Mouse (Mus musculus) heart, adult 8-10 months (tissue): ENCODE results near the gene Gm20388. TPM values are rescaled to one million over a fixed set of nuclear protein-coding genes. Genes with fewer than 3 reads are reported as not detected.
A peak's percentile ranks its signal among the peaks of the same experiment; 100 is the strongest.

ENCODE experiments used
- DNase-seq: peaks from one replicate; pipeline ENCODE4 v3.0.0; 2022; ENCODE audit warnings: low spot score
- total RNA-seq, 4 experiments: library from RNA; stranded (reverse); gene quantifications; 2 replicates each; pipeline ENCODE4 v1.2.4; 2022

The Gm20388 gene
- total RNA-seq, 4 experiments from 2014 or later = 4.2 to 6.7 TPM; not detected in 2

- DNase-seq = peak; percentile 98
Measured at GRCm38 (mm10) chr8:121113261-121113660, 1202.6 kb downstream of the Gm20388 start.

- DNase-seq = no peak
Measured at GRCm38 (mm10) chr8:121115136-121115535, 1204.5 kb downstream of the Gm20388 start.

- DNase-seq = peak; percentile 91
Measured at GRCm38 (mm10) chr8:121115948-121116347, 1205.3 kb downstream of the Gm20388 start, which contains the start of gene Foxc2. Gene Foxc2, plus strand, starts transcription at chr8:121116171.

- no peak for DNase-seq
Measured at GRCm38 (mm10) chr8:121116591-121117185, 1206.0 kb downstream of the Gm20388 start.

- no peak for DNase-seq
Measured at GRCm38 (mm10) chr8:121117186-121117651, 1206.6 kb downstream of the Gm20388 start.

GRCm38 (mm10) chr8:121117906-121118305, 1207.3 kb downstream of the Gm20388 start:
- no peak for DNase-seq

- no peak for DNase-seq
Measured at GRCm38 (mm10) chr8:121118634-121119420, 1208.2 kb downstream of the Gm20388 start.

GRCm38 (mm10) chr8:121119635-121120455, 1209.2 kb downstream of the Gm20388 start:
- no peak for DNase-seq

GRCm38 (mm10) chr8:121120456-121121419, 1210.1 kb downstream of the Gm20388 start:
- DNase-seq = no peak

GRCm38 (mm10) chr8:121121704-121122103, 1211.1 kb downstream of the Gm20388 start:
- no peak for DNase-seq

GRCm38 (mm10) chr8:121122368-121122767, 1211.7 kb downstream of the Gm20388 start:
- DNase-seq = no peak

- no peak for DNase-seq
Measured at GRCm38 (mm10) chr8:121123113-121123512, 1212.5 kb downstream of the Gm20388 start.

GRCm38 (mm10) chr8:121124547-121125239, 1214.1 kb downstream of the Gm20388 start:
- no peak for DNase-seq

GRCm38 (mm10) chr8:121125311-121125876, 1214.8 kb downstream of the Gm20388 start:
- peak; percentile 85 for DNase-seq

GRCm38 (mm10) chr8:121126191-121126590, 1215.5 kb downstream of the Gm20388 start:
- no peak for DNase-seq

GRCm38 (mm10) chr8:121126694-121127093, 1216.1 kb downstream of the Gm20388 start:
- DNase-seq = no peak

GRCm38 (mm10) chr8:121127291-121127701, 1216.7 kb downstream of the Gm20388 start:
- DNase-seq = no peak

- DNase-seq = no peak
Measured at GRCm38 (mm10) chr8:121127756-121128375, 1217.2 kb downstream of the Gm20388 start, which contains the start of gene Foxl1. Gene Foxl1, plus strand, starts transcription at chr8:121127940.
